Mouse (Mus musculus): ENCODE results near the gene Prkn.

Prkn gene

GRCm38 (mm10) chr17:11740716-11741115, 900.5 kb downstream of the Prkn start:
- DNase-seq (ENCODE audit: low spot score), result no peak

- no peak for DNase-seq (ENCODE audit: low spot score)
Observed at GRCm38 (mm10) chr17:11741161-11741560, 901.0 kb downstream of the Prkn start.

GRCm38 (mm10) chr17:11751251-11751650, 911.1 kb downstream of the Prkn start:
- no peak for DNase-seq (ENCODE audit: low spot score)

- no peak for DNase-seq (ENCODE audit: low spot score)
Observed at GRCm38 (mm10) chr17:11752686-11753085, 912.5 kb downstream of the Prkn start.

GRCm38 (mm10) chr17:11765117-11765516, 924.9 kb downstream of the Prkn start:
- DNase-seq (ENCODE audit: low spot score), result no peak

- no peak for DNase-seq (ENCODE audit: low spot score)
Observed at GRCm38 (mm10) chr17:11765581-11765980, 925.4 kb downstream of the Prkn start.

GRCm38 (mm10) chr17:11767301-11767700, 927.1 kb downstream of the Prkn start:
- no peak for DNase-seq (ENCODE audit: low spot score)

GRCm38 (mm10) chr17:11768345-11768744, 928.2 kb downstream of the Prkn start:
- no peak for DNase-seq (ENCODE audit: low spot score)

GRCm38 (mm10) chr17:11768971-11769370, 928.8 kb downstream of the Prkn start:
- DNase-seq (ENCODE audit: low spot score), result no peak

GRCm38 (mm10) chr17:11769513-11769912, 929.3 kb downstream of the Prkn start:
- no peak for DNase-seq (ENCODE audit: low spot score)

- DNase-seq (ENCODE audit: low spot score), result no peak
Observed at GRCm38 (mm10) chr17:11779547-11779946, 939.4 kb downstream of the Prkn start.

GRCm38 (mm10) chr17:11780005-11780404, 939.8 kb downstream of the Prkn start:
- no peak for DNase-seq (ENCODE audit: low spot score)

GRCm38 (mm10) chr17:11780805-11781481, 940.8 kb downstream of the Prkn start:
- no peak for DNase-seq (ENCODE audit: low spot score)

- no peak for DNase-seq (ENCODE audit: low spot score)
Observed at GRCm38 (mm10) chr17:11788270-11788936, 948.2 kb downstream of the Prkn start.

GRCm38 (mm10) chr17:11795979-11796378, 955.8 kb downstream of the Prkn start:
- no peak for DNase-seq (ENCODE audit: low spot score)

- no peak for DNase-seq (ENCODE audit: low spot score)
Observed at GRCm38 (mm10) chr17:11801226-11801625, 961.0 kb downstream of the Prkn start.

GRCm38 (mm10) chr17:11807280-11807679, 967.1 kb downstream of the Prkn start:
- DNase-seq (ENCODE audit: low spot score), result no peak

GRCm38 (mm10) chr17:11817886-11818285, 977.7 kb downstream of the Prkn start:
- no peak for DNase-seq (ENCODE audit: low spot score)

GRCm38 (mm10) chr17:11819506-11819905, 979.3 kb downstream of the Prkn start:
- no peak for DNase-seq (ENCODE audit: low spot score)

GRCm38 (mm10) chr17:11820757-11821156, 980.6 kb downstream of the Prkn start:
- DNase-seq (ENCODE audit: low spot score), result no peak

GRCm38 (mm10) chr17:11829501-11829900, 989.3 kb downstream of the Prkn start:
- DNase-seq (ENCODE audit: low spot score), result no peak

GRCm38 (mm10) chr17:11837121-11837520, 996.9 kb downstream of the Prkn start:
- DNase-seq (ENCODE audit: low spot score), result no peak

GRCm38 (mm10) chr17:11844436-11844835, 1004.3 kb downstream of the Prkn start:
- no peak for DNase-seq (ENCODE audit: low spot score)

- no peak for DNase-seq (ENCODE audit: low spot score)
Observed at GRCm38 (mm10) chr17:11844989-11845388, 1004.8 kb downstream of the Prkn start.

Data from ovary, postnatal 10 days (tissue).